Mouse (Mus musculus) E14TG2a.4 (cell line): Measurements from ENCODE around the gene Ubac2.

ENCODE experiments used
- CTCF ChIP-seq: conservative IDR thresholded peaks from 2 replicates; pipeline ENCODE4 v1.5.1; 2014; ENCODE audit warnings: low read length
- NANOG ChIP-seq: IDR thresholded peaks from 2 replicates; pipeline ENCODE4 v1.6.1; 2014; ENCODE audit warnings: borderline replicate concordance, low read length, mixed read lengths
- POU5F1 ChIP-seq: IDR thresholded peaks from 2 replicates; pipeline ENCODE4 v1.6.1; 2014; ENCODE audit warnings: low read length, borderline replicate concordance

DNA sequence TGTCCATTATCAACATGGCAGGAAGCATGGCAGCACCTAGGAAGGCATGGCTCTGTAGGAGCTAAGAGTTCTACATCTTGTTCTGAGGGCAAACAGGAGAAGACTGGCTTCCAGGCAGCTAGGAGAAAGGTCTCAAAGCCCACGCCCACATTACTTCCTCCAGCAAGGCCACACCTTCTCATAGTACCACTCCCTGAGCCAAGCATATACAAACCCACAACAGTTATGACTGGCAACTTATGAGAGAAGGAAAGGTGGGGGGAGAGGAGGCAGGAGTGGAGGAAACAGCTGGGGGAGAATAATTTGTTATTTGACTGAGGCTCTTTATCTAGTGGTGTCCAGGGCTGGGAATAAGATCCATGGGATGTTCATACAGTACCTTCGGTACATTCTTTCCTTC lies 157.4 kb downstream of the Ubac2 start:
- TF ChIP-seq CTCF, result no peak
- TF ChIP-seq NANOG, result no peak
- TF ChIP-seq POU5F1, result no peak
